ENCODE assay signal across 8 mouse cellular contexts in the genomic region with DNA sequence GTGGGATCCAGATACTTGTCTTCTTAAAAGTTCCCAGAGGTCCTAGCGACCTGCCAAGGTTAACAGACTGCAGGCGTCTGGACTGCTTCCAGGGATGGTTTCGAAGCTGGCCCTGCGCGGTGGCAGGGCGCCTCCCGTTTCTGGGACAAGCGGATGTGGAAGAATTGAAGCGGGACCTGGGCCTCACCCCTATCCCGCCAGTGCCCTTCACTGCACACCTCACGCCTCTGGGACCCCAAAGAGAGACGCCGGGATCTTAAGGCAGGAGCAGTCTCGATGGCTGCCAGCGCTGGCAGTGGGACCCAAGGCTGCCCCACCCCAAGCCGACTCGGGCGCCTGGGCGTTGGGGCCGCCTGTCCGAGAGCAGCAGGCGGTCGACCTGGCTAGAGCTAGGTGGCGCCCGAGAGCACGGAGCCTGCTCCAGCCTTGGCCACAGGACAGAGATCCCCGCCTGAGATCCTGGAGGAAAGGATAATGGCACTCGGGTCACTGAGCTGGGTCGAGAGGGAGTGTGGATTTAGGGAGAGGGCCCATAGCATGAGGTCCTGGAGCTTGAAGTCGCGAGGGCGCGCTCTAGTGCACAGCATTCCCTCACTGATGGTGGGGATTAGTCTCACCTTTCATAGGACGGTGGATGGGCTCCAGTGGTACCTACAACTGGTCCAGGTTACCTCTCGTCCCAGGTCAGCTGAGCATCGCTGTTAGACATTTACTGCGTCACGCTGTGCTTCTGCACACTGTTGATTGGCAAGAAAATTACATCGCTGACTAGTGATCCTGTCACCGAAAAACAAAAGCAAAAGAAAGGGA. TPM values are rescaled to one million over a fixed set of nuclear protein-coding genes. Genes with fewer than 3 reads are reported as not detected.
A peak's percentile ranks its signal among the peaks of the same experiment; 100 is the strongest.
DNase-seq lines count a peak whose midpoint lies in the region; ATAC-seq and TF ChIP-seq lines count a peak whose summit lies in the region.

No protein-coding gene starts in this region.

- no peak for TF ChIP-seq POLR2A in MEL (IDR thresholded peaks at IDR 0.05; ENCODE audit: control insufficient read depth in 1 of 2, insufficient read depth in 1 of 2, low read depth in 1 of 2, low read length in 2 of 2, poor library complexity in 1 of 2)
- TF ChIP-seq POLR2A in cerebellum, adult 2 months (IDR thresholded peaks at IDR 0.05; ENCODE audit: borderline replicate concordance, insufficient read depth, low read length): no peak

- peak; percentile 46 to 79 (median 64) for TF ChIP-seq CTCF in MEL (IDR thresholded peaks at IDR 0.05 in 2 of 3, conservative IDR thresholded peaks at IDR 0.05 in 1 of 3; ENCODE audit: control insufficient read depth in 1 of 3, insufficient read depth in 1 of 3, low read depth in 2 of 3, low read length in 3 of 3, poor library complexity in 1 of 3, severe bottlenecking in 1 of 3)
- TF ChIP-seq CTCF in cerebellum, adult 2 months (IDR thresholded peaks at IDR 0.05; ENCODE audit: borderline replicate concordance, insufficient read depth, low read depth, low read length): peak; percentile 73
- TF ChIP-seq CTCF in forebrain, postnatal 0 days (IDR thresholded peaks at IDR 0.05; ENCODE audit: low read depth): peak; percentile 85

- TF ChIP-seq EP300 in MEL (IDR thresholded peaks at IDR 0.05; ENCODE audit: low read depth in 1 of 2, low read length in 2 of 2): no peak

- peak overlapping the region; percentile 44; the same call in 1 of the 2 replicates for H3K9ac ChIP-seq in MEL (ENCODE audit: control insufficient read depth, low read depth, low read length, poor library complexity, severe bottlenecking)
- peak overlapping the region; percentile 53 for H3K9ac ChIP-seq in forebrain, postnatal 0 days

- no peaks in the 10 kb centered on the region for H3K9me3 ChIP-seq in MEL (replicated peaks; ENCODE audit: insufficient read depth, low read length)
- H3K9me3 ChIP-seq in forebrain, postnatal 0 days (ENCODE audit: low read length): no peaks in the 10 kb centered on the region

- H3K36me3 ChIP-seq in MEL (ENCODE audit: control insufficient read depth in 1 of 2, insufficient read depth in 2 of 2, low read length in 2 of 2): peaks cover 0 to 5% of the 10 kb centered on the region in 2 experiments; a peak in 2 of 4 replicates
- no peaks in the 10 kb centered on the region for H3K36me3 ChIP-seq in forebrain, postnatal 0 days (ENCODE audit: insufficient read depth)

- no peaks in the 10 kb centered on the region for H3K27me3 ChIP-seq in MEL (ENCODE audit: control insufficient read depth in 1 of 2, insufficient read depth in 2 of 2, low read length in 2 of 2)
- no peaks in the 10 kb centered on the region for H3K27me3 ChIP-seq in cerebellum, adult 2 months (ENCODE audit: control insufficient read depth, insufficient read depth, low read length)
- no peaks in the 10 kb centered on the region for H3K27me3 ChIP-seq in forebrain, postnatal 0 days (ENCODE audit: insufficient read depth, low read length)

- DNase-seq in MEL (ENCODE audit: low read depth, low spot score): peak; percentile 57
- peak; percentile 82 to 87 for DNase-seq in cerebellum, adult 2 months
- DNase-seq in forebrain, postnatal 0 days: peak; percentile 73
- peak; percentile 49 for DNase-seq in layer of hippocampus, adult 9-11 months
- DNase-seq in lung, postnatal 10 days: peak; percentile 92
- peak; percentile 89 for DNase-seq in ovary, postnatal 36 days (ENCODE audit: low spot score)
- peak; percentile 63 for DNase-seq in thymus, postnatal 25 days

- no peaks in the 10 kb centered on the region for H3K79me2 ChIP-seq in MEL (ENCODE audit: control insufficient read depth, insufficient read depth, low read length, poor library complexity)

- H3K4me3 ChIP-seq in MEL (ENCODE audit: control insufficient read depth in 1 of 2, insufficient read depth in 1 of 2, low read depth in 2 of 2, low read length in 2 of 2): peak overlapping the region in 1 of 2 experiments; percentile 32; a peak in 1 of 4 replicates
- H3K4me3 ChIP-seq in cerebellum, adult 2 months (replicated peaks; ENCODE audit: insufficient read depth, low read depth, low read length): peak overlapping the region; percentile 47
- peak overlapping the region; percentile 40 for H3K4me3 ChIP-seq in forebrain, postnatal 0 days (ENCODE audit: low read depth, low read length)

- H3K4me2 ChIP-seq in forebrain, postnatal 0 days (ENCODE audit: low read depth): peak overlapping the region; percentile 84

- H3K4me1 ChIP-seq in MEL (ENCODE audit: control insufficient read depth in 1 of 2, insufficient read depth in 2 of 2, low read length in 2 of 2): peaks cover 0 to 15% of the 10 kb centered on the region in 2 experiments; a peak in 2 of 4 replicates
- no peaks in the 10 kb centered on the region for H3K4me1 ChIP-seq in cerebellum, adult 2 months (ENCODE audit: control insufficient read depth, insufficient read depth, low read length)
- no peaks in the 10 kb centered on the region for H3K4me1 ChIP-seq in forebrain, postnatal 0 days (ENCODE audit: insufficient read depth)

- WGBS in cerebellum, adult 2 months: 4% methylated on average over 40 of the region's 40 CpGs
- 6% methylated on average over 40 of the region's 40 CpGs for WGBS in forebrain, postnatal 0 days

- peak; percentile 19 for TF ChIP-seq RAD21 in MEL (IDR thresholded peaks at IDR 0.05; ENCODE audit: low read depth, low read length)

- H3K27ac ChIP-seq in MEL (ENCODE audit: control insufficient read depth, low read depth, low read length): no peak overlapping the region
- no peak overlapping the region for H3K27ac ChIP-seq in cerebellum, adult 2 months (ENCODE audit: insufficient read depth, low read length)
- H3K27ac ChIP-seq in forebrain, postnatal 0 days (ENCODE audit: low read depth, low read length): no peak overlapping the region

- peak; percentile 79 for ATAC-seq in forebrain, postnatal 0 days
- ATAC-seq in hematopoietic stem cell, adult 5-6 weeks (replicated peaks in 1 of 2; ENCODE audit: insufficient read depth in 1 of 2, low FRiP score in 2 of 2, low TSS enrichment in 1 of 2, low read depth in 1 of 2, poor library complexity in 2 of 2, severe bottlenecking in 2 of 2): peak; percentile 86 to 90

TF ChIP-seq in MEL, 35 proteins besides CTCF, POLR2A, EP300 and RAD21:
- peak; percentile 29; the same call in 1 of the 2 replicates for TF ChIP-seq SMC3 (IDR thresholded peaks at IDR 0.05; ENCODE audit: low read depth, low read length)
- TF ChIP-seq POLR2AphosphoS5 (IDR thresholded peaks at IDR 0.05; ENCODE audit: borderline replicate concordance, low read depth, low read length): no peak

RNA-seq across cellular contexts. Expression of gene Crebbp, which starts 54.3 kb away (rescaled TPM):
- 4.7 and 7.3 TPM in 2 replicates for total RNA-seq in MEL (2012; rRNA removed)
- polyA plus RNA-seq in MEL (2012; ENCODE audit: insufficient read depth in 1 of 2, insufficient read length in 2 of 2, low read depth in 1 of 2, low replicate concordance in 2 of 2, missing spikeins in 1 of 2): 100 to 1,000 TPM in 1 of 2 experiments, 1 to 10 TPM in 1; 7.0 to 145 TPM
- 33.8 and 38.5 TPM in 2 replicates for polyA plus RNA-seq in cerebellum, adult 2 months (2012; rRNA removed)
- 42.5 and 59.6 TPM in 2 replicates for total RNA-seq in forebrain, postnatal 0 days (2014; rRNA removed)
- 18.5 and 31.4 TPM in 2 replicates for polyA plus RNA-seq in forebrain, postnatal 0 days (2015; fragmentation: Nextera tagmentation; extraction: Ambion mirVana)
- total RNA-seq in hematopoietic stem cell, adult 5-6 weeks (2017): 25.2 and 64.3 TPM in 2 replicates
